Mouse (Mus musculus): ENCODE measurements around the gene Ms4a6b.
"Not testable (repeated sequence)": the region's sequence is repeated elsewhere in the genome, so short reads cannot be mapped to it uniquely, and the experiment has no call there.

- not testable (repeated sequence) for TF ChIP-seq CTCF, EP300 (IDR thresholded peaks at IDR 0.05; ENCODE audit: low read depth)
Observed at GRCm38 (mm10) chr19:11469215-11469614, 47.1 kb upstream of the Ms4a6b start, which contains the start of gene Ms4a6c.

All from heart, postnatal 0 days (tissue).